Mouse (Mus musculus): ENCODE results near the gene Acer2.

DNA sequence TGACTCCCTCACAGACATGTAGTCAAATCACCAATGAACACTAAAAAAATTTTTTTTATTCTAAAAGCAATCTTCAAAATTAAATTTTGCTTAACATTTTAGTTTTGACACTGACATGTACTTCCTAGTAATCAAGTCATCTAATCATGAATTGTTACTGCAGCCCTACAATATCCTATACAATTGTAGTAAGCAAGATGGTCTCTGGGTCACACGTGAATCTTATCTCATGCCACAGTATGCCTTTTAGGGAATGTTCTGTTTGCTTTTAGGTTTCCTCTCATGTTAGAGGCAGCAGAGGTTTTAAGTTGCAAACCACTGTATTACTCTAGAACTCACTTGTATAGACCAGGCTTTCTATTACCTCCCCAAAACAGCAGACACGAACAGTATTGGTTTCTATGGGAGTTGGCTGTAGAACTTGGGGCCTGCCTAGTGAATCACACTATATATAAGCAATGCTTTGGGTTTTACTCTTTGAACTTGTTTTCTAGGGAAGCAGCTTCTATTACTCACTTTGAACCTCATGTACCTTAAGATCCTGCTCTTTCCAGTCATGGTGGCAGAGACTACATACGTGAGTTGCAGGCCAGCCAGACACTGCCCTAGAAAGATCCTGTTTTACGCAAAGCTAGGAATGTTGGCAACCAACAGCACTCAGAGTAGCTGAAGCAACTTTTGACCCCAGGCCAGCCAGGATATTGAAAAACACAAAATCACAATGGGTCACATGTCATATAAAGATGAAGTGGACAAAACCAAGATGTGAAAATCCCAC is 21.2 kb upstream of the Acer2 start:
- TF ChIP-seq CTCF (IDR thresholded peaks at IDR 0.05; ENCODE audit: control insufficient read depth, insufficient read depth, low read length): no peak
- no peak for TF ChIP-seq POLR2A (IDR thresholded peaks at IDR 0.05; ENCODE audit: borderline replicate concordance, control insufficient read depth, low read depth, low read length)

Measured in bone marrow, adult 2 months (tissue).